Mouse (Mus musculus) small intestine, adult 2 months (tissue): ENCODE results near the gene Cyp46a1. TPM values are rescaled to one million over a fixed set of nuclear protein-coding genes. Genes with fewer than 3 reads are reported as not detected.

Source experiments
- H3K27ac ChIP-seq: fragments of 200-500 bp; 2 replicates; pipeline ENCODE4 v1.5.1; 2012; ENCODE audit warnings: low read depth, low read length, control low read depth, inconsistent platforms; ENCODE audit not compliant: insufficient read depth
- H3K27me3 ChIP-seq: fragments of 200-500 bp; 2 replicates; pipeline ENCODE4 v1.6.1; 2012; ENCODE audit warnings: mild to moderate bottlenecking, moderate library complexity, low read length, inconsistent platforms; ENCODE audit not compliant: control insufficient read depth, insufficient read depth
- H3K36me3 ChIP-seq: fragments of 200-500 bp; 2 replicates; pipeline ENCODE4 v1.6.1; 2012; ENCODE audit warnings: mild to moderate bottlenecking, low read length, control low read depth, inconsistent platforms; ENCODE audit not compliant: control insufficient read depth, insufficient read depth
- H3K4me1 ChIP-seq: fragments of 200-500 bp; 2 replicates; pipeline ENCODE4 v1.6.1; 2012; ENCODE audit warnings: low read length, inconsistent platforms, mixed read lengths; ENCODE audit not compliant: control insufficient read depth, insufficient read depth, insufficient read length
- H3K4me3 ChIP-seq: fragments of 200-500 bp; 2 replicates; pipeline ENCODE4 v1.5.1; 2012; ENCODE audit warnings: low read depth, mild to moderate bottlenecking, control low read depth, inconsistent platforms, low read length, moderate library complexity
- CTCF ChIP-seq: fragments of 200-500 bp; IDR thresholded peaks from 2 replicates; pipeline ENCODE4 v1.5.1; 2012; ENCODE audit warnings: low read depth, mild to moderate bottlenecking, control low read depth, inconsistent platforms, low read length, moderate library complexity, mixed read lengths; ENCODE audit not compliant: insufficient replicate concordance, insufficient read length; ENCODE audit errors: extremely low read depth
- POLR2A ChIP-seq: fragments of 200-500 bp; IDR thresholded peaks from 2 replicates; pipeline ENCODE4 v1.6.1; 2012; ENCODE audit warnings: low read depth, mild to moderate bottlenecking, control low read depth, inconsistent platforms, low read length, moderate library complexity
- WGBS: fragments of 180-500 bp; shearing (Covaris S2); methylation state at CpG from one replicate; pipeline ENCODE4 v1.1.7; 2018; 5-methylcytosine and 5-hydroxymethylcytosine counted together
- polyA plus RNA-seq: library from polyadenylated mRNA; depleted of rRNA; stranded (reverse); fragments of >200 nt; gene quantifications from 2 replicates; pipeline ENCODE4 v1.2.3, GENCODE M21; 2012

Cyp46a1 gene
- polyA plus RNA-seq, 1 experiment = 0.51 TPM

DNA sequence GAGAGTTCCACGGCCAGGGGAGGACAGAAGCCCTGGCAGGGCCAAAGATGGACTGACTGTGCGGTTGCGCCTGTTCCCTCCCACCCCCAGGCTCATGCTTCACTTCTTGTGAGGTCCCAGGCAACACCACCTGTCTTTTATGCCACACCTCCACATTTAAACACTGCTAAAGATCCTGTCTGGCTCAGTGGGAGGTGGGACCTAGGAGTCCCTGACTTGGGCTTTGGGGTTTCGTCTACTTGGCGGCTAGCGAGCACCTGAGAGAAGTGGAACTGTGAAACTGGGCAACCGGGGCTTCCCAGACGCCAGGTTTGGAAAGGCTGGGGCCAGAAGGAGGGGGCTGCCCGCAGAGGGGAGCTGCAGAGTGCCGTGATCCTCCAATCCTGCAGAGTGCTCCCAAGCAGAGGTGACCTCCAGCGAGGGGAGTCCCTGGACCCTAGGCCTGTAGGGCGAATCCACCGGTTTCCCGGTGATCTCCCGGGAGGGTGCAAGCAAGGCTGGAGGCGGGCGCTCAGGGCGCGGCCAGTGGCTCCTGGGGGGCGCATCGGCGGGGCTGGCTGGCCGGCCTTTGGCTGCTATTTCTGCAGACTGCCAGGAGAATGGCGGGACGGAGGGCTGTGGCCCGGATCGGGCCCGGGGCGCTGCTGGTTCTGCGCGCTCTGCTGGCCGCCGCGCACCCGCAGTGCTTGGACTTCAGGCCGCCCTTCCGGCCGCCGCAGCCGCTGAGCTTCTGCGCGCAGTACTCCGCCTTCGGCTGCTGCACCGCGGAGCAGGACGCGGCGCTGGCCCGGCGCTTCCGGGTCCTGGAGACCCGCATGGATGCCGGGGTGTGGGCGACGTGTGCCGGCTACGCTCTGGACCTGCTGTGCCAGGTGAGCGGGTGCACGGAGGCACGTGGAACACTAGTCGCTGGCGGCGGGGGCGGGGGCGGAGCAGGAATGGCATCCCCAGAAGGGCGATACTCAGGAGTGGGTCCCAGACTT lies 28.1 kb upstream of the Cyp46a1 start, which contains the start of gene Hhipl1:
Hhipl1 (plus strand) TSS at position 459 of the 983 bp plus-strand sequence.
- TF ChIP-seq POLR2A (no peak), CTCF (no peak)
- WGBS = 3% methylated on average over 67 of the region's 67 CpGs
- Histone ChIP-seq H3K27ac (no peak within 1 kb of the TSS), H3K4me1 (peaks cover 6% of the 10 kb centered on the region), H3K27me3 (peaks cover 25% of the 10 kb centered on the region), H3K36me3 (no peaks in the 10 kb centered on the region), H3K4me3 (peak within 1 kb of the TSS; percentile 61)

DNA sequence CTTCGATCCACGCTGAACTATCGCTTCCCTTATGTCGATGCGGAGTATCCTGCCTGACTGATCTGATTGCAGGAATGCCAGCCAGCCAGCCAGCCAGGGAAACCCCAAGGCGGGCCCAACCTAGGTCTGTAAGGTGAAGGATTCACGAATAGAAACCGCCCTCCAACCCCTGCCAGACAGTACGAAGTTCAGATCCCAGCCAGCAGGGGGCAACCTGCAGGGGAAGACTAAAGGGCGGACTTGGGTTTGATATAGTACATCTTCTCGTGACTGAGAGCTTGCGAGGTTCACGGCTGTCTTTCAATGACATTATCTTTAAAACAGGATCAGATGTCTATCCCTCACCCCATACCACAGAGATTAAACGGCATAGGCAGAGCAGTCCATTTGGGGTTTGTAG lies 26.6 kb upstream of the Cyp46a1 start:
- peak; percentile 73; the same call in 1 of the 2 replicates for TF ChIP-seq CTCF
- TF ChIP-seq POLR2A = no peak
- WGBS = 22% methylated on average over 14 of the region's 14 CpGs
- no peaks in the 10 kb centered on the region for H3K36me3 ChIP-seq
- H3K27me3 ChIP-seq = peaks cover 25% of the 10 kb centered on the region
- no peak overlapping the region for H3K27ac ChIP-seq
- no peak overlapping the region for H3K4me3 ChIP-seq
- H3K4me1 ChIP-seq = peaks cover 6% of the 10 kb centered on the region

DNA sequence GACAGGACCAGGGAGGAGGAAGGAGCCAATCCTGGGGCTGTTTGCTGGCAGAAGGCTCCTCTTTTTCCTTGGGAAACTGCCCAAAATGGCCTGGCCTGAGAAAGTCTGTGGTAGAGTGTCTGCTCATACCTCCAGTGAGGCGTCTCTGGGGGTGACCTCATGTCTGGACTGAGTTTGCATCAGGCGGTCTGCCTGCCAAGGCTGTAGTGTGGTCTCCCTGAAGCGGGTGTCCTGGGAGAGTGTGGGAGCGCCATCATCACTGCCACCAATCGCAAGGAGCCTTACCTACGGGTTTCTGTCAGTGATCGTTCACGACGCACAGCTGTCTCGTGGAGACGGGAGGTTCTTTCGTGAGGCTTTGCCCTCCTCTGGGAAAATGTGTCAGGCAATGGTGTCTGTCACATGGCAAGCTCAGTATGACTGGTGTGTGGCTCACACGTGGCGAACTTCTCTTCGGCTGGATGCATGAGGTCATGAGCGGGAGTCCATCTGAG lies 25.8 kb upstream of the Cyp46a1 start:
- H3K27me3 ChIP-seq = peaks cover 25% of the 10 kb centered on the region
- no peaks in the 10 kb centered on the region for H3K36me3 ChIP-seq
- H3K27ac ChIP-seq = 0 out of 2 replicates have a peak overlapping the region, but pooled peaks have one; percentile 30
- TF ChIP-seq POLR2A (no peak), CTCF (no peak)
- peaks cover 6% of the 10 kb centered on the region for H3K4me1 ChIP-seq
- no peak overlapping the region for H3K4me3 ChIP-seq
- 79% methylated on average over 16 of the region's 16 CpGs for WGBS

DNA sequence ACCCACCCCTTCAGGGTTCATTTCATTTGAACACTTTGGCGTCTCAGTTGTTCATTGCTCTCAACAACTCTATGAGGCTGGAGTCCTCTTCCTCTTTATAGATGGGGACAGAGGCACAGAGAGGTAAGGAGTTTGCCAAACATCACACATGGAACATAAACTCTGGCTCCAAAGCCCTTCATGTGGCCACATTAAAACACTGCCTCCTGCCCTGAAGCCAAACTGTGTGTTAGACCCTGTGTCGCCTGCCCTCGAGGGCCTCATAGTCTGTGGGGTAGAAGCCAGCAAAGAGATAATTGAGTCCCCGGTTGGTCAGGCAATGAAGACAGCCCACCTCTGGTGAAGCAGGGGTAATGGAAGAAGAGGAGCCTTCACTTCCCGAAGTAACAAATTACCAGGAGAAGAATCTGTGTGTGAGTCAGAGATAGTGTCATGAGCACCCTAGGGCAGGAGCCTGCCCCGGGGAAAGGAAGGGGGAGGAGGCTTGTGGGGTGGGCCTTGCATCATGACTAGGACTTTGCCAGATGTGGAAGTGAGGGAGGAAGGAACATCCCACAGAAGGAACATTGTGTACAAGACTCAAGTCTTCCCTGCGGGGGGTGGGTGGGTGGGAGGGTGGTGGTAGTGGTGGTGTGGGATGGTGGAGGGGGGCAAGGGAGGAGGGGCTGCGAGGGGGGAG lies 24.9 kb upstream of the Cyp46a1 start:
- Histone ChIP-seq H3K4me1 (peaks cover 6% of the 10 kb centered on the region), H3K27ac (peak overlapping the region; percentile 64; the same call in 1 of the 2 replicates), H3K27me3 (peaks cover 24% of the 10 kb centered on the region), H3K4me3 (no peak overlapping the region), H3K36me3 (no peaks in the 10 kb centered on the region)
- WGBS = 36% methylated on average over 7 of the region's 8 CpGs
- TF ChIP-seq POLR2A (no peak), CTCF (no peak)

DNA sequence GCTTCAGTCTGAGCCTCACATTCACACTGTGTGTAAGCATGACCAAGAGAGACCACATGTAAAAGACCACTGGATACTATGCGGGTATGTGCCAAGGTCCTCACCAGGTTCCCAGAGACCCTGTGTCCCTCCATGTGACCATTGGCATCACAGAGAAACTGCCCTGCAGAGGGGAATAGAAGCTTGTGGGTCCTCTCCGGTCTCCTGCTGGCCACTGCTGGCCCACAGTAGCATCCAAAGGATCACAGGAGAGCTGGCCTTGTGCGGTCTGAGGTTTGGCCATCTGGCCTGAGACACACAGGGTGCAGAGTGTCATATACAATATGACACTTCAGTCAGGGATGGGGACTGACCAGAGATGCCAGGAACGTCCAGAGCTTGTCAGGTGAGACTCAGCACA lies 24.1 kb upstream of the Cyp46a1 start:
- Histone ChIP-seq H3K27ac (no peak overlapping the region), H3K36me3 (no peaks in the 10 kb centered on the region), H3K4me3 (no peak overlapping the region), H3K27me3 (peaks cover 17% of the 10 kb centered on the region), H3K4me1 (peaks cover 6% of the 10 kb centered on the region)
- TF ChIP-seq CTCF (no peak), POLR2A (no peak)
- WGBS = 82% methylated on average over 4 of the region's 4 CpGs

DNA sequence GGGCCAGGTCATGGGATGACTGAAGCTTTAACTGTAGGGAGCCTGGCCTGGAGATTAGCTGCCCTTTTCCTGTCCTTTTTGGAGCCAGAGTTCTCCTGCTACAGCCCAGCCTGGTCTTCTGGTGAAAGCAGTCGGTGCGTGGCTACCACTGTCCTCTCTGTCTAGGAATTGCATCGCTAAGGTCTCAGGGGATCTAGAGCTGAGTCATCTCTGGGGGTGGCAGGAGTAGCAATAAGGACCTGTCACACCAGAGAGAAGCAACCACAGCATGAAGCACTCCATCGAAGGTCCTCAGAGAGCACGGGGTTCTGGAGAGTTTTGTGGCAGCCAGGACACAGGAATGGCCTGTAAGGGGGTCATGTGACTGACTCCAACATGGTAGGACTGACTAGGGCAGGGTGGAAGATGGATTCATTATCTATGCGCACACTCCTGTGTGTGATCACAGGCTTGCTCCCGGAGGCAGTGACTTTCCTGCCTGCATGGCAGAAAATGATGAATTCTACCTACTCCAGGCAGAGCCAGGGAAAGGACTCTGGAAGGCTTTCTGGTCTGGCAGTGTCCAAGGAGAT lies 23.6 kb upstream of the Cyp46a1 start:
- Histone ChIP-seq H3K4me1 (peaks cover 6% of the 10 kb centered on the region), H3K27ac (no peak overlapping the region), H3K4me3 (no peak overlapping the region), H3K36me3 (no peaks in the 10 kb centered on the region), H3K27me3 (peaks cover 17% of the 10 kb centered on the region)
- WGBS = 73% methylated on average over 7 of the region's 7 CpGs
- no peak for TF ChIP-seq POLR2A
- no peak for TF ChIP-seq CTCF

DNA sequence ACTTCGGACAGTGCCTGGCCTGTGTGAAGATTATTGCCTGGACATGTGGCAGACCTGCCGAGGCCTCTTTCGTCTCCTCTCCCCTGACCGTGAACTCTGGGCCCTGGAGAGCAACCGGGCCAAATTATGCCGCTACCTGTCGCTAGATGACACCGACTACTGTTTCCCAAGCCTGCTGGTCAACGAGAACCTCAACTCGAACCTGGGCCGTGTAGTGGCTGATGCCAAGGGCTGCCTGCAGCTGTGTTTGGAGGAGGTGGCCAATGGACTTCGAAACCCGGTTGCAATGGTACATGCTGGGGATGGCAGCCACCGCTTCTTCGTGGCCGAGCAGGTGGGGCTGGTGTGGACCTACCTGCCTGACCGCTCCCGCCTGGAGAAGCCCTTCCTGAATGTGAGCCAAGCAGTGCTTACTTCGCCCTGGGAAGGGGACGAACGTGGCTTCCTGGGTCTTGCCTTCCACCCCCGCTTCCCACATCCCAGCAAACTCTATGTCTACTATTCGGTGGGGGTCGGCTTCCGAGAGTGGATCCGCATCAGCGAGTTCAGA lies 22.4 kb upstream of the Cyp46a1 start:
- Histone ChIP-seq H3K27ac (no peak overlapping the region), H3K4me1 (no peaks in the 10 kb centered on the region; the same call in none of the 2 replicates), H3K36me3 (no peaks in the 10 kb centered on the region), H3K27me3 (peaks cover 6% of the 10 kb centered on the region; the same call in 1 of the 2 replicates), H3K4me3 (no peak overlapping the region)
- WGBS = 91% methylated on average over 27 of the region's 27 CpGs
- TF ChIP-seq POLR2A = no peak
- TF ChIP-seq CTCF = no peak
